Mouse (Mus musculus): Measurements from ENCODE around the gene Lrpap1. TPM values are rescaled to one million over a fixed set of nuclear protein-coding genes. Genes with fewer than 3 reads are reported as not detected.

Gene Lrpap1
- polyA plus RNA-seq, 1 experiment, result 20.8 TPM

DNA sequence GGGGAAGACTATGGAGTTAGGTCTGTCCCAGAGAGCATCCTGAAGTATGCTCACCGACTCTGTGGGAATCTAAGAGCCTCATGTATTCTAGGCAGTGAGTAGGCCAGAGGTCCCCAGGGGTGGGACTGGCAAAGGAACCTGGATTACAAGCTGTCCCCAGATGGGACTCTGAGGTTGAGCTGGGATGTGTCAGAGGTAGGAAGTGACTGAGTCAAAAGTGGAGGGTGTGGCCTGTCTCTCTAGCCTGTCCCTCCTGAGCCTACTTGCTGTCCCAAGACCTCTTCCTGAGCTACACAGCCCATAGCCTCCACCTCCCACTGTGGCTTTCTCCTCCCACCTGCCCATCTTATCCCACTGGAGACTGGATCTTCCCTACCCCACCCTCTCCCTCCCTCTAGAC lies 47.4 kb downstream of the Lrpap1 start:
- Histone ChIP-seq H3K27me3 (ENCODE audit: control insufficient read depth, insufficient read depth, low read length) (0 out of 2 replicates have a peak, but pooled peaks cover 3% of the 10 kb centered on the region), H3K36me3 (ENCODE audit: control insufficient read depth, insufficient read depth, low read length) (no peaks in the 10 kb centered on the region), H3K27ac (ENCODE audit: insufficient read depth, low read depth, low read length) (no peak overlapping the region), H3K4me1 (ENCODE audit: control insufficient read depth, insufficient read depth, insufficient read length, low read length) (peaks cover 15% of the 10 kb centered on the region), H3K4me3 (ENCODE audit: low read depth, low read length) (no peak overlapping the region)
- 38% methylated on average over 1 of the region's 1 CpGs for WGBS
- TF ChIP-seq POLR2A (IDR thresholded peaks at IDR 0.05; ENCODE audit: low read depth, low read length), result no peak
- TF ChIP-seq CTCF (IDR thresholded peaks at IDR 0.05; ENCODE audit: extremely low read depth, insufficient read length, insufficient replicate concordance, low read depth, low read length), result no peak

DNA sequence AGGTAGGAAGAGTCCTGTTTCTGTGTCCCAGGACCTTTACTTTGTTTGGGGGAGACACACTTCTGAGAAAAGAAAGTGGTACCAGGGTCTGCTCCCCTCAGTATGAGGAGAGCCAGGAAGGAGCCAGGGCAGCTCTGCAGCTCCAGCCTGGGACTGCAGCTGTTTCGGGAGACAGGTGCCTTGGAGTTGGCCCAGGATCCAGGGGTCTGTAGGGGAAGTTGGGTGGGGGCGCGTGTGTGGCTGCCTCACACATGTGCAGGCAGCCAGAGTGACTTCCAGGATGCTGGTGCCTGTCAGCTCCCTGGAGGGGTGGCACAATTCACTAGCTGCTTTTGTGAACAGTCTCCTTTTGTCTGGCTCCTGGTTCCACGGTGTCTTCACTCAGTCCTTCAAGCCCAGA lies 48.0 kb downstream of the Lrpap1 start:
- Histone ChIP-seq H3K27ac (ENCODE audit: insufficient read depth, low read depth, low read length) (no peak overlapping the region), H3K36me3 (ENCODE audit: control insufficient read depth, insufficient read depth, low read length) (no peaks in the 10 kb centered on the region), H3K4me3 (ENCODE audit: low read depth, low read length) (peak overlapping the region; percentile 61; the same call in 1 of the 2 replicates), H3K27me3 (ENCODE audit: control insufficient read depth, insufficient read depth, low read length) (0 out of 2 replicates have a peak, but pooled peaks cover 3% of the 10 kb centered on the region), H3K4me1 (ENCODE audit: control insufficient read depth, insufficient read depth, insufficient read length, low read length) (peaks cover 15% of the 10 kb centered on the region)
- TF ChIP-seq CTCF (IDR thresholded peaks at IDR 0.05; ENCODE audit: extremely low read depth, insufficient read length, insufficient replicate concordance, low read depth, low read length) (no peak), POLR2A (IDR thresholded peaks at IDR 0.05; ENCODE audit: low read depth, low read length) (no peak)
- WGBS, result 9% methylated on average over 4 of the region's 4 CpGs

DNA sequence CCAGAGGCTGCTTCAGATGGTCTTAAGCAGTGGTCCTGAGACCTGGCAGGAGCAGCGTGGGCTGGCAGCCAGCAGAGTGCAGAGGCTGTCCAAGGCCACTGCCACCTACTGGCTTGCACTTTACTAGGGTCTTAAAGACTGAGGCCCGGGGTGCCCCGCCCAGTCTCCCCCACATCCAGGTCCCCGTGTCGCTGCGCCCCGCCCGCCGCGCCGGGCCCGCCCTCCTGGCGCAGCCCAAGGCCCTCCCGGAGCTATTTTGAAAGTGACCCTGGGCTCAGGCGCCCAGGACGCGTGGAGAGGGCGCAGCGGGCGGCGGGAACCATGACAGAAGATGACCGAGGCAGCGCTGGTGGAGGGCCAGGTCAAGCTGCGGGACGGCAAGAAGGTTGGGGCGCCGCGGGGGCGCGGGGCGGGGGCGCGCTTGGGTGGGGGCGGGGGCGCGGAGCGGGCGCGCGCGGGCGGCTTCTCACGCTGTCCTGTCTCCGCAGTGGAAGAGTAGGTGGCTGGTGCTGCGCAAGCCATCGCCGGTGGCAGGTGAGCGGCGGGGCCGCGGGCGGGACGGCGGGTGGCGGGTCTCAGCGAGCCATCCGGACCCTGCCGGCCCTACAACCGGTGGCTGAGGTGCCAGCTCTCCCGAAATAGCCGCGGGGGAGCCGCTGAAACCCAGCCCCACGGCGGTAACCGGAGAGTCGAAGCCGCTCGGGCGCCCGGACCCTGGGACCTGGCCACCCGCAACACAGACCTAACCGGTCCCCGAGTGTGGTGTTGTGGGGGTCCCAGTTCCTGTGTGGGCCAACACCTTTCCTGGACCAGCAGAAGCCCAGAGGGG lies 48.7 kb downstream of the Lrpap1 start, which contains the start of gene Dok7:
Gene Dok7, plus strand, starts transcription at position 163 of the 829 bp plus-strand sequence.
- H3K36me3 ChIP-seq (ENCODE audit: control insufficient read depth, insufficient read depth, low read length), result no peaks in the 10 kb centered on the region
- WGBS, result under 1% methylated on average over 73 of the region's 74 CpGs
- peak within 1 kb of the TSS; percentile 61 for H3K4me3 ChIP-seq (ENCODE audit: low read depth, low read length)
- H3K27me3 ChIP-seq (ENCODE audit: control insufficient read depth, insufficient read depth, low read length), result 0 out of 2 replicates have a peak, but pooled peaks cover 3% of the 10 kb centered on the region
- H3K4me1 ChIP-seq (ENCODE audit: control insufficient read depth, insufficient read depth, insufficient read length, low read length), result peaks cover 15% of the 10 kb centered on the region
- no peak within 1 kb of the TSS for H3K27ac ChIP-seq (ENCODE audit: insufficient read depth, low read depth, low read length)
- TF ChIP-seq POLR2A (IDR thresholded peaks at IDR 0.05; ENCODE audit: low read depth, low read length), result no peak
- no peak for TF ChIP-seq CTCF (IDR thresholded peaks at IDR 0.05; ENCODE audit: extremely low read depth, insufficient read length, insufficient replicate concordance, low read depth, low read length)

DNA sequence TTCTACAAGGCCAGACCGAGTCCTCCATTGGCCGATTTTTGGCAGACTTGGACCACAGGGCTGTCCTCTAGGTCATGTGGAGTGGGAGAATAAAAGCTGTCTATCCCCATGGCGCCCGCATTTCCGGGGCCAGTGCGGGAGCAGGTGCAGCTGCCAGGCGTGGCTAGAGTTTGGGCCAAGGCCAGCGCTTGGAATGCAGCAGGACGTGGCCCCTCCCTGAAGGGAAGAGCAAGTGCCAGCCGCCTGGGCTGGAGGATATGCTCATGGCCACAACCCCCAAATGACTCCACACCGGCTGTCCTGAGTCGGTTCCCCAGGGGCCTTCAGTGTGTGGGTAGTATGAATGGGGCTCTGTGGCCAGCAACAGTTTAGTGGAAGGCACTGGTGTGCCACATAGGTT lies 50.5 kb downstream of the Lrpap1 start:
- TF ChIP-seq POLR2A (IDR thresholded peaks at IDR 0.05; ENCODE audit: low read depth, low read length) (no peak), CTCF (IDR thresholded peaks at IDR 0.05; ENCODE audit: extremely low read depth, insufficient read length, insufficient replicate concordance, low read depth, low read length) (no peak)
- Histone ChIP-seq H3K4me3 (ENCODE audit: low read depth, low read length) (no peak overlapping the region), H3K36me3 (ENCODE audit: control insufficient read depth, insufficient read depth, low read length) (no peaks in the 10 kb centered on the region), H3K4me1 (ENCODE audit: control insufficient read depth, insufficient read depth, insufficient read length, low read length) (peaks cover 15% of the 10 kb centered on the region), H3K27me3 (ENCODE audit: control insufficient read depth, insufficient read depth, low read length) (0 out of 2 replicates have a peak, but pooled peaks cover 3% of the 10 kb centered on the region), H3K27ac (ENCODE audit: insufficient read depth, low read depth, low read length) (no peak overlapping the region)
- 15% methylated on average over 12 of the region's 12 CpGs for WGBS

DNA sequence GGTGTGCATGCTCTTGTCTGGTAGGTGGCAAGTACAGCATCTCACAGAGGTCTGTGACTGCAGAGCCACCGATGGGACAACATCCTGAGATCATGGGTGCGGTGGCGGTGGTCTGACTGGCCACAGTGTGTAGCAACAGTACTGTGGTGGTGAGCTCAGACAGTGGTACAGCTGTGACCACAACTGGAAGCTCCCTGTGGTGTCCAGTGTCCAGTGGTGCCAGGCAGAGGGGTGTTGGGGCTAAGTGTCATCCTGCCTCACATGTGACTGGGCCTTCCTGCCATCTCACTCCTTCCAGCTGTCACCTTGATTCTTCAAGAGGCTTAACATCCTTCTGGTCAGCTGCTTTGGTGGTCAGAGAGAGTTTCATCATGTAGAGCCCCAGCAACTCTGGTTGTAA lies 50.9 kb downstream of the Lrpap1 start:
- TF ChIP-seq POLR2A (IDR thresholded peaks at IDR 0.05; ENCODE audit: low read depth, low read length) (no peak), CTCF (IDR thresholded peaks at IDR 0.05; ENCODE audit: extremely low read depth, insufficient read length, insufficient replicate concordance, low read depth, low read length) (no peak)
- peaks cover 15% of the 10 kb centered on the region for H3K4me1 ChIP-seq (ENCODE audit: control insufficient read depth, insufficient read depth, insufficient read length, low read length)
- no peak overlapping the region for H3K4me3 ChIP-seq (ENCODE audit: low read depth, low read length)
- H3K36me3 ChIP-seq (ENCODE audit: control insufficient read depth, insufficient read depth, low read length), result no peaks in the 10 kb centered on the region
- WGBS, result 81% methylated on average over 3 of the region's 3 CpGs
- H3K27ac ChIP-seq (ENCODE audit: insufficient read depth, low read depth, low read length), result no peak overlapping the region
- 0 out of 2 replicates have a peak, but pooled peaks cover 3% of the 10 kb centered on the region for H3K27me3 ChIP-seq (ENCODE audit: control insufficient read depth, insufficient read depth, low read length)

DNA sequence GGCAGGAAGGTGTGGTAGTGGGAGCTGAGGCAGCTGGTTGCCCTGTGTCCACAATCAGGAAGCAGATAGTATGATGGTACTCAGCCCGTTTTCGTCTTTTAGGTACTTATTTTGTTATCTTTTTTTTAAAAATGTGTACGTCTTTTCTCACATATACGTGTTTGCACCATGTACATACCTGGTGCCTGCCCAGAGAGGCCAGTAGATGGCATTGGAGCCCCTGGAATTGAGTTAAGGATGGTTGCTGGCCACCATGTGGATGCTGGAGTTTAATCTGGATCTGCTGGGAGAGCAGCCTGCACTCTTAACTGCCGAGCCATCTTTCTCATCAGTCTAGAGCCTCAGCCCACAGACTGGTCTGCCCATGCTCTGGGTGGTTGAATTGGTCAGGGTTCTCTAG lies 55.0 kb downstream of the Lrpap1 start:
- H3K27ac ChIP-seq (ENCODE audit: insufficient read depth, low read depth, low read length), result no peak overlapping the region
- TF ChIP-seq CTCF (IDR thresholded peaks at IDR 0.05; ENCODE audit: extremely low read depth, insufficient read length, insufficient replicate concordance, low read depth, low read length), result no peak
- TF ChIP-seq POLR2A (IDR thresholded peaks at IDR 0.05; ENCODE audit: low read depth, low read length), result no peak
- whole genome bisulfite sequencing, result 69% methylated on average over 5 of the region's 5 CpGs
- H3K4me1 ChIP-seq (ENCODE audit: control insufficient read depth, insufficient read depth, insufficient read length, low read length), result peaks cover 14% of the 10 kb centered on the region
- H3K27me3 ChIP-seq (ENCODE audit: control insufficient read depth, insufficient read depth, low read length), result no peaks in the 10 kb centered on the region
- no peaks in the 10 kb centered on the region for H3K36me3 ChIP-seq (ENCODE audit: control insufficient read depth, insufficient read depth, low read length)
- H3K4me3 ChIP-seq (ENCODE audit: low read depth, low read length), result no peak overlapping the region

DNA sequence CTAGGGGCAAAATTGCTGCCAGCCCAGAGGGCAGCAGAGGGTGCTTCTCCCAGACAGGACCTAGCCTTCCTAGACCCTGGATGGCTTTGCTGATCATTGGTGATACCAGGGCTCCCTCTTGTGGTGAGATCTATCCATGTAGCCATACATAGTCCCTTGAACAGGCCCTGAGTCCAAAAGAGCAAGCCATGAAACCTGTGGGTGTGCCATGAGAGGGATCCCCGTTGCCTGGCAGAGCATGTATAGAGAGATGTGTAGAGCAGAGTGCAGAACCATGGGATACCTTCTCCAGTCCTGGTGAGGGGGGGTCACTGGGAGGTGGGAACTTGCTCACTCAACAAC lies 62.5 kb downstream of the Lrpap1 start:
- WGBS, result 0% methylated on average over 1 of the region's 1 CpGs
- no peak overlapping the region for H3K27ac ChIP-seq (ENCODE audit: insufficient read depth, low read depth, low read length)
- H3K36me3 ChIP-seq (ENCODE audit: control insufficient read depth, insufficient read depth, low read length), result no peaks in the 10 kb centered on the region
- H3K4me1 ChIP-seq (ENCODE audit: control insufficient read depth, insufficient read depth, insufficient read length, low read length), result peaks cover 26% of the 10 kb centered on the region
- no peaks in the 10 kb centered on the region for H3K27me3 ChIP-seq (ENCODE audit: control insufficient read depth, insufficient read depth, low read length)
- peak; percentile 74; the same call in 1 of the 2 replicates for TF ChIP-seq CTCF (IDR thresholded peaks at IDR 0.05; ENCODE audit: extremely low read depth, insufficient read length, insufficient replicate concordance, low read depth, low read length)
- TF ChIP-seq POLR2A (IDR thresholded peaks at IDR 0.05; ENCODE audit: low read depth, low read length), result no peak
- no peak overlapping the region for H3K4me3 ChIP-seq (ENCODE audit: low read depth, low read length)
